Mouse (Mus musculus): ENCODE measurements around the gene Gm20532. TPM values are rescaled to one million over a fixed set of nuclear protein-coding genes. Genes with fewer than 3 reads are reported as not detected.

Gm20532 gene
- polyA plus RNA-seq, 1 experiment: not detected

GRCm38 (mm10) chr2:26622984-26623383 is 36.5 kb downstream of the Gm20532 start:
- no peak overlapping the region for H3K4me2 ChIP-seq (ENCODE audit: low read depth)
- H3ac ChIP-seq (ENCODE audit: control insufficient read depth, insufficient read length): no peak overlapping the region
- H3K36me3 ChIP-seq (ENCODE audit: control insufficient read depth, insufficient read depth): no peaks in the 10 kb centered on the region
- TF ChIP-seq POLR2A (IDR thresholded peaks at IDR 0.05; ENCODE audit: insufficient read length, low read depth): no peak
- no peaks in the 10 kb centered on the region for H3K79me2 ChIP-seq (ENCODE audit: control insufficient read depth, insufficient read depth)
- H3K27me3 ChIP-seq (ENCODE audit: control insufficient read depth, insufficient read depth, insufficient read length): peaks cover 10% of the 10 kb centered on the region
- H3K4me3 ChIP-seq: no peak overlapping the region

GRCm38 (mm10) chr2:26625419-26625818 is 39.0 kb downstream of the Gm20532 start:
- Histone ChIP-seq H3K79me2 (ENCODE audit: control insufficient read depth, insufficient read depth) (no peaks in the 10 kb centered on the region), H3ac (ENCODE audit: control insufficient read depth, insufficient read length) (no peak overlapping the region), H3K4me2 (ENCODE audit: low read depth) (no peak overlapping the region), H3K27me3 (ENCODE audit: control insufficient read depth, insufficient read depth, insufficient read length) (no peaks in the 10 kb centered on the region), H3K36me3 (ENCODE audit: control insufficient read depth, insufficient read depth) (no peaks in the 10 kb centered on the region), H3K4me3 (no peak overlapping the region)
- TF ChIP-seq MYOG (IDR thresholded peaks at IDR 0.05; ENCODE audit: control insufficient read depth in 1 of 3, insufficient read depth in 1 of 3, insufficient read length in 2 of 3, low read depth in 2 of 3): no peak
- no peak for TF ChIP-seq USF1 (IDR thresholded peaks at IDR 0.05; ENCODE audit: low read depth)
- TF ChIP-seq TCF12 (IDR thresholded peaks at IDR 0.05; ENCODE audit: insufficient read depth, poor library complexity, severe bottlenecking): no peak
- no peak for TF ChIP-seq POLR2A (IDR thresholded peaks at IDR 0.05; ENCODE audit: insufficient read length, low read depth)
- TF ChIP-seq CEBPB (IDR thresholded peaks at IDR 0.05; ENCODE audit: insufficient read depth, poor library complexity, severe bottlenecking): no peak
- no peak for TF ChIP-seq MYOD1 (IDR thresholded peaks at IDR 0.05; ENCODE audit: control insufficient read depth in 1 of 3, insufficient read length in 2 of 3, low read depth in 2 of 3)
- TF ChIP-seq SRF (IDR thresholded peaks at IDR 0.05; ENCODE audit: control insufficient read depth, insufficient read length, low read depth): no peak
- TF ChIP-seq MAX (IDR thresholded peaks at IDR 0.05; ENCODE audit: low read depth): no peak
- TF ChIP-seq E2F4 (IDR thresholded peaks at IDR 0.05; ENCODE audit: insufficient read depth): no peak
- TF ChIP-seq REST (IDR thresholded peaks at IDR 0.05; ENCODE audit: insufficient read depth, insufficient read length): no peak
- TF ChIP-seq POLR2AphosphoS2 (IDR thresholded peaks at IDR 0.05; ENCODE audit: insufficient read length, low read depth): no peak
- TF ChIP-seq TCF3 (IDR thresholded peaks at IDR 0.05; ENCODE audit: insufficient read length, low read depth): no peak

GRCm38 (mm10) chr2:26626081-26626480 is 39.6 kb downstream of the Gm20532 start:
- H3K27me3 ChIP-seq (ENCODE audit: control insufficient read depth, insufficient read depth, insufficient read length): no peaks in the 10 kb centered on the region
- TF ChIP-seq TCF12 (IDR thresholded peaks at IDR 0.05; ENCODE audit: insufficient read depth, poor library complexity, severe bottlenecking) (no peak), MYOG (IDR thresholded peaks at IDR 0.05; ENCODE audit: control insufficient read depth in 1 of 3, insufficient read depth in 1 of 3, insufficient read length in 2 of 3, low read depth in 2 of 3) (no peak), POLR2A (IDR thresholded peaks at IDR 0.05; ENCODE audit: insufficient read length, low read depth) (no peak), SRF (IDR thresholded peaks at IDR 0.05; ENCODE audit: control insufficient read depth, insufficient read length, low read depth) (no peak), MAX (IDR thresholded peaks at IDR 0.05; ENCODE audit: low read depth) (no peak), POLR2AphosphoS2 (IDR thresholded peaks at IDR 0.05; ENCODE audit: insufficient read length, low read depth) (no peak), CEBPB (IDR thresholded peaks at IDR 0.05; ENCODE audit: insufficient read depth, poor library complexity, severe bottlenecking) (no peak), E2F4 (IDR thresholded peaks at IDR 0.05; ENCODE audit: insufficient read depth) (no peak), REST (IDR thresholded peaks at IDR 0.05; ENCODE audit: insufficient read depth, insufficient read length) (no peak), TCF3 (IDR thresholded peaks at IDR 0.05; ENCODE audit: insufficient read length, low read depth) (no peak), MYOD1 (IDR thresholded peaks at IDR 0.05; ENCODE audit: control insufficient read depth in 1 of 3, insufficient read length in 2 of 3, low read depth in 2 of 3) (no peak), USF1 (IDR thresholded peaks at IDR 0.05; ENCODE audit: low read depth) (no peak)

GRCm38 (mm10) chr2:26627921-26628739 is 41.7 kb downstream of the Gm20532 start, which contains the start of gene Fam69b:
Gene Fam69b (plus strand): TSS chr2:26628457.
- no peaks in the 10 kb centered on the region for H3K36me3 ChIP-seq (ENCODE audit: control insufficient read depth, insufficient read depth)
- TF ChIP-seq E2F4 (IDR thresholded peaks at IDR 0.05; ENCODE audit: insufficient read depth) (no peak), USF1 (IDR thresholded peaks at IDR 0.05; ENCODE audit: low read depth) (no peak), CEBPB (IDR thresholded peaks at IDR 0.05; ENCODE audit: insufficient read depth, poor library complexity, severe bottlenecking) (no peak), REST (IDR thresholded peaks at IDR 0.05; ENCODE audit: insufficient read depth, insufficient read length) (no peak), POLR2A (IDR thresholded peaks at IDR 0.05; ENCODE audit: insufficient read length, low read depth) (peak; percentile 23), MYOD1 (IDR thresholded peaks at IDR 0.05; ENCODE audit: control insufficient read depth in 1 of 3, insufficient read length in 2 of 3, low read depth in 2 of 3) (peak in 1 of 3 experiments; percentile 5)
- no peaks in the 10 kb centered on the region for H3K27me3 ChIP-seq (ENCODE audit: control insufficient read depth, insufficient read depth, insufficient read length)
- no peak within 1 kb of the TSS for H3K4me3 ChIP-seq
- H3K4me2 ChIP-seq (ENCODE audit: low read depth): peak within 1 kb of the TSS; percentile 75
- H3K79me2 ChIP-seq (ENCODE audit: control insufficient read depth, insufficient read depth): no peaks in the 10 kb centered on the region
- peak within 1 kb of the TSS; percentile 55 for H3ac ChIP-seq (ENCODE audit: control insufficient read depth, insufficient read length)

More at GRCm38 (mm10) chr2:26626081-26626480, 39.6 kb downstream of the Gm20532 start:
- Histone ChIP-seq H3K36me3 (ENCODE audit: control insufficient read depth, insufficient read depth) (no peaks in the 10 kb centered on the region), H3K79me2 (ENCODE audit: control insufficient read depth, insufficient read depth) (no peaks in the 10 kb centered on the region), H3K4me3 (no peak overlapping the region), H3ac (ENCODE audit: control insufficient read depth, insufficient read length) (no peak overlapping the region), H3K4me2 (ENCODE audit: low read depth) (no peak overlapping the region)

All from myocyte (in vitro differentiated cells).